Comparison of ENCODE assay signal across 32 mouse cellular contexts in the genomic region with DNA sequence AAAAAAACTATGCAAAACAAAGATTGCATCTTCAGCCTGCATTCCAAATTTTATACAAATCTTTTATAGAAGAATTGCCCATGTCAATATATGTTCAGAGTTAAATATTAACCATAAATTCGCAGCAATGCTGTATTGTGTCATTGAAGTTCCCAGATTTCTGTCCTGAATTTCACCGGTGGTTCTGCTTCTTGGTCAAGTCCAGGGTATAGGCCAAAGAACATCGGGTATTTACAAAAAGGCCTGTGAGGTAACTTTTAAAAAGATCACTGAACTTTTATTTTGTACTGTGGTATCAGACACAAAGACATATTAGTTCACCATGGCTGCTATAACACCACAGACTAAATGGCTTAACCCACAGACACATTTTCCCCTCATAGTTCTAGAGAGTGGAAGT. TPM values are rescaled to one million over a fixed set of nuclear protein-coding genes. Genes with fewer than 3 reads are reported as not detected.
"Had no signal": no experiment of that assay in that cellular context is flagged by ENCODE, and none has a peak within 500 bp of the region (broad histone marks: within the 10 kb centered on the region; RNA-seq: fewer than 3 reads in every experiment).

No protein-coding gene starts in this region.

- DNase-seq: left cerebral cortex, postnatal 4 days; liver, embryonic 13.5 days; lung, adult 18-20 months; lung, adult 2 months; lung, embryonic 14.5 days; lung, postnatal 10 days; lung, postnatal 14 days; lung, postnatal 36 days; lung, postnatal 4 days; midbrain, embryonic 14.5 days had no signal

- H3K4me1 ChIP-seq: limb, embryonic 12.5 days; liver, embryonic 13.5 days; liver, embryonic 15.5 days; lung, embryonic 15.5 days; midbrain, embryonic 10.5 days; midbrain, embryonic 12.5 days; midbrain, embryonic 13.5 days; midbrain, embryonic 15.5 days; neural tube, embryonic 12.5 days; neural tube, embryonic 13.5 days had no signal

- H3K9ac ChIP-seq: limb, embryonic 12.5 days; limb, embryonic 13.5 days; limb, embryonic 15.5 days; liver, embryonic 13.5 days; liver, embryonic 14.5 days; liver, embryonic 15.5 days; lung, embryonic 14.5 days; lung, embryonic 15.5 days; midbrain, embryonic 12.5 days; midbrain, embryonic 13.5 days; midbrain, embryonic 15.5 days; neural tube, embryonic 12.5 days; neural tube, embryonic 13.5 days had no signal

- H3K9me3 ChIP-seq: limb, embryonic 10.5 days; limb, embryonic 12.5 days; limb, embryonic 13.5 days; limb, embryonic 15.5 days; liver, embryonic 13.5 days; liver, embryonic 15.5 days; lung, embryonic 15.5 days; megakaryocyte, embryonic 14.5 days; midbrain, embryonic 10.5 days; midbrain, embryonic 12.5 days; midbrain, embryonic 13.5 days; midbrain, embryonic 15.5 days; neural tube, embryonic 12.5 days; neural tube, embryonic 13.5 days had no signal

- H3K36me3 ChIP-seq: limb, embryonic 12.5 days; limb, embryonic 13.5 days; limb, embryonic 15.5 days; liver, embryonic 13.5 days; liver, embryonic 15.5 days; lung, embryonic 15.5 days; midbrain, embryonic 10.5 days; midbrain, embryonic 12.5 days; midbrain, embryonic 13.5 days; midbrain, embryonic 15.5 days; neural tube, embryonic 12.5 days; neural tube, embryonic 13.5 days had no signal

- H3K4me2 ChIP-seq: limb, embryonic 12.5 days; limb, embryonic 13.5 days; limb, embryonic 15.5 days; liver, embryonic 13.5 days; liver, embryonic 15.5 days; lung, embryonic 14.5 days; lung, embryonic 15.5 days; midbrain, embryonic 11.5 days; midbrain, embryonic 12.5 days; midbrain, embryonic 13.5 days; midbrain, embryonic 15.5 days; neural tube, embryonic 12.5 days; neural tube, embryonic 13.5 days had no signal

- ATAC-seq: lung, postnatal 0 days; midbrain, embryonic 13.5 days; midbrain, embryonic 15.5 days; midbrain, embryonic 16.5 days had no signal

- H3K27me3 ChIP-seq: limb, embryonic 12.5 days; limb, embryonic 13.5 days; limb, embryonic 15.5 days; liver, embryonic 13.5 days; liver, embryonic 15.5 days; megakaryocyte, embryonic 14.5 days; midbrain, embryonic 12.5 days; midbrain, embryonic 13.5 days; midbrain, embryonic 15.5 days; neural tube, embryonic 12.5 days; neural tube, embryonic 13.5 days had no signal

- H3K4me3 ChIP-seq: left cerebral cortex, adult 2 months; limb, embryonic 10.5 days; limb, embryonic 12.5 days; limb, embryonic 13.5 days; limb, embryonic 15.5 days; liver, embryonic 13.5 days; liver, embryonic 15.5 days; lung, embryonic 15.5 days; megakaryocyte, embryonic 14.5 days; midbrain, embryonic 10.5 days; midbrain, embryonic 12.5 days; midbrain, embryonic 13.5 days; midbrain, embryonic 15.5 days; myocyte; neural tube, embryonic 12.5 days; neural tube, embryonic 13.5 days had no signal

- H3K27ac ChIP-seq: left cerebral cortex, adult 2 months; limb, embryonic 10.5 days; limb, embryonic 12.5 days; limb, embryonic 13.5 days; limb, embryonic 15.5 days; liver, embryonic 13.5 days; liver, embryonic 14.5 days; liver, embryonic 15.5 days; lung, embryonic 15.5 days; macrophage; midbrain, embryonic 10.5 days; midbrain, embryonic 12.5 days; midbrain, embryonic 13.5 days; midbrain, embryonic 15.5 days; neural tube, embryonic 12.5 days; neural tube, embryonic 13.5 days had no signal

RNA-seq across cellular contexts. Expression of gene Igf1, which starts 57.7 kb away (rescaled TPM):
- total RNA-seq: megakaryocyte-erythroid progenitor cell, adult 5-6 weeks; monocyte, adult 5-6 weeks had no signal
